In the genomic region with DNA sequence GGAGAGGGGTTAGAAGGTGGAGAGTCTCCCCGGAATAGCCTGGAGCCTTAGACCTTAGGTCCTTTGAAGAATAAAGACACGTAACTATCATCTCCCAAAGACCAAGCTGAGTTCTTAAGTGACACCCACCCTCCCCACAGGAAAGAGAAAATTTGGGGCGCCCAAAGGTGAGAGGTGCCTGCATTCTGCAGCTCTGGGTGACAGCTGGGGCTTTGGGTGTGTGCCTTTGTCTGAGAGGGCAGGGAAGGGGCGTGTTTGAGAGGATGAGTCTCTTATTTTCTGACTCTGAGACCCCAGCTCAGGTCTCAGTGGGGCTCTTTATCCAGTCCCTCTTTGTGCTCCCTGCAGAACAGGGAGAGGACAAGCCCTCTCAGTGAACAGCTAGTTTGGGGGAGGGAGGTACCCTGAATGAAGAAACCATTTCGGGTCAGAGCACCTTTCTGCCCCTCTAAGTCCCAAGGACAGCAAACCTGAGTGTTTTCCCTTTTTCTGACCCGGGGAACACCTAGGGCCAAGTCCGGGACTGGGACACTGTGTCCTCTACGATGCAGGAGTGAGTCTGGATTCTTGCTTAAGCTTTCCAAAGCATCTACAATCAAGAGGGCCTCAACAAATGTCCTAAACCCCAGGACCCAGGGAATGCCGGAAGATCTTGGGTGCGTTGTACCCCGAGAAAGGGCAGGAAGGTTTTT, we compare ENCODE assay signal across 8 mouse cellular contexts. TPM values are rescaled to one million over a fixed set of nuclear protein-coding genes. Genes with fewer than 3 reads are reported as not detected.
A peak's percentile ranks its signal among the peaks of the same experiment; 100 is the strongest.
DNase-seq lines count a peak whose midpoint lies in the region; ATAC-seq and TF ChIP-seq lines count a peak whose summit lies in the region.

No protein-coding gene starts in this region.

- DNase-seq in heart, postnatal 4 days, result no peak
- DNase-seq in naive thymus-derived CD4-positive, alpha-beta T cell, adult 2 months (ENCODE audit: low read depth), result peak; percentile 45
- DNase-seq in frontal cortex, postnatal 14 days (ENCODE audit: low spot score in 2 of 2), result no peak
- no peak for DNase-seq in spleen, postnatal 10 days (ENCODE audit: low spot score in 2 of 2)
- DNase-seq in ovary, postnatal 10 days (ENCODE audit: low spot score), result no peak

- ATAC-seq in heart, embryonic 12.5 days (ENCODE audit: insufficient number of reproducible peaks, low FRiP score), result no peak
- no peak for ATAC-seq in hindbrain, embryonic 15.5 days (ENCODE audit: low FRiP score, low read depth)

- peak overlapping the region; percentile 95 for H3K9ac ChIP-seq in heart, embryonic 12.5 days
- H3K9ac ChIP-seq in hindbrain, embryonic 15.5 days, result peak overlapping the region; percentile 100

- H3K4me1 ChIP-seq in heart, embryonic 12.5 days (replicated peaks), result peaks cover 30% of the 10 kb centered on the region
- no peaks in the 10 kb centered on the region; the same call in 1 of the 2 replicates for H3K4me1 ChIP-seq in bone marrow, adult 2 months (ENCODE audit: control insufficient read depth, insufficient read depth, low read length)
- peaks cover 55% of the 10 kb centered on the region for H3K4me1 ChIP-seq in hindbrain, embryonic 15.5 days (replicated peaks)

- no peaks in the 10 kb centered on the region for H3K9me3 ChIP-seq in heart, embryonic 12.5 days (replicated peaks)
- no peaks in the 10 kb centered on the region for H3K9me3 ChIP-seq in hindbrain, embryonic 15.5 days

- peak overlapping the region; percentile 88 for H3K4me3 ChIP-seq in heart, embryonic 12.5 days
- H3K4me3 ChIP-seq in bone marrow, adult 2 months (replicated peaks; ENCODE audit: control insufficient read depth, low read depth, low read length), result peak overlapping the region; percentile 74
- peak overlapping the region; percentile 96 for H3K4me3 ChIP-seq in hindbrain, embryonic 15.5 days

- H3K4me2 ChIP-seq in heart, embryonic 12.5 days, result peak overlapping the region; percentile 98
- peak overlapping the region; percentile 91 for H3K4me2 ChIP-seq in hindbrain, embryonic 15.5 days

- H3K27ac ChIP-seq in heart, embryonic 12.5 days (ENCODE audit: poor library complexity, severe bottlenecking), result no peak overlapping the region
- peak overlapping the region; percentile 87 for H3K27ac ChIP-seq in bone marrow, adult 2 months (ENCODE audit: control insufficient read depth, insufficient read depth, low read depth, low read length, poor library complexity)
- peak overlapping the region; percentile 98 for H3K27ac ChIP-seq in hindbrain, embryonic 15.5 days (replicated peaks)

- peaks cover 16% of the 10 kb centered on the region; the same call in 1 of the 2 replicates for H3K36me3 ChIP-seq in heart, embryonic 12.5 days
- 0 out of 2 replicates have a peak, but pooled peaks cover 2% of the 10 kb centered on the region for H3K36me3 ChIP-seq in hindbrain, embryonic 15.5 days

- no peak for TF ChIP-seq CTCF in bone marrow, adult 2 months (IDR thresholded peaks at IDR 0.05; ENCODE audit: control insufficient read depth, insufficient read depth, low read length)

- no peak for TF ChIP-seq POLR2A in bone marrow, adult 2 months (IDR thresholded peaks at IDR 0.05; ENCODE audit: borderline replicate concordance, control insufficient read depth, low read depth, low read length)

- H3K27me3 ChIP-seq in heart, embryonic 12.5 days (replicated peaks), result peaks cover 19% of the 10 kb centered on the region
- no peaks in the 10 kb centered on the region for H3K27me3 ChIP-seq in hindbrain, embryonic 15.5 days

- 21% methylated on average over 11 of the region's 11 CpGs for WGBS in heart, embryonic 12.5 days
- WGBS in bone marrow, adult 2 months, result 48% methylated on average over 11 of the region's 11 CpGs
- 6% methylated on average over 11 of the region's 11 CpGs for WGBS in hindbrain, embryonic 15.5 days

RNA-seq across cellular contexts. Expression of gene Sbk1, which starts 1.1 kb away (rescaled TPM):
- 24.0 and 24.5 TPM in 2 replicates for polyA plus RNA-seq in heart, embryonic 12.5 days (2016; fragmentation: Nextera tagmentation; extraction: Ambion mirVana)
- total RNA-seq in heart, postnatal 4 days (2021), result 10 to 100 TPM; 40.4 to 46.3 TPM
- polyA plus RNA-seq in bone marrow, adult 2 months (2011; ENCODE audit: insufficient read depth, insufficient read length, low replicate concordance, missing spikeins), result 8.9 and 21.0 TPM in 2 replicates
- polyA plus RNA-seq in hindbrain, embryonic 15.5 days (2015; fragmentation: Nextera tagmentation; extraction: Ambion mirVana), result 250 and 292 TPM in 2 replicates
